Mouse (Mus musculus): Measurements from ENCODE around the gene Atxn7l2. TPM values are rescaled to one million over a fixed set of nuclear protein-coding genes. Genes with fewer than 3 reads are reported as not detected.

Atxn7l2 gene
- polyA plus RNA-seq, 1 experiment from 2014 or later = 12.5 TPM

DNA sequence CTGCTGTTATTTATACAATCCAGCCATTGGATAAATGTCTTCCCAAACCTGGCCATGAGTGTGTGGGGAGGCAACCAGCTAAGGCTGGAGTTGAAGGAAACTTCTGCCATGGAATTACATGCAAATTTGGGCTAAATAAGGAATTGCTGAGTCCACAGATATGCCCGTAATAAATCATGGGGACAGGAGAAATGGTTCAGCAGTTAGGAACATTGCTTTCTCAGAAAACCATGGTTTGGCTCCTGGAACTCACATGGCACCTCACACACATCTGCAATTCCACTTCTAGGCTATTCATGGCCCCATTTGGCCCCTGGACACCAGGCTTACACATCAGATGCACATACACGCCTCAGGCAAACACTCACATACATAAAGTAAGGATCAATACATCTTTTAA, 16.8 kb upstream of the Atxn7l2 start:
- Histone ChIP-seq H3K27ac (ENCODE audit: low read length) (no peak overlapping the region), H3K4me2 (ENCODE audit: low read depth, low read length) (no peak overlapping the region), H3K4me1 (ENCODE audit: control insufficient read depth, insufficient read depth, low read length) (peaks cover 6% of the 10 kb centered on the region; the same call in 1 of the 2 replicates), H3K9ac (ENCODE audit: low read length) (no peak overlapping the region), H3K36me3 (ENCODE audit: control insufficient read depth, insufficient read depth, low read length) (no peaks in the 10 kb centered on the region), H3K4me3 (replicated peaks; ENCODE audit: low read length) (no peak overlapping the region; the same call in 1 of the 2 replicates), H3K9me3 (replicated peaks; ENCODE audit: control insufficient read depth, low read length) (no peaks in the 10 kb centered on the region), H3K27me3 (ENCODE audit: control insufficient read depth, insufficient read depth, low read length) (peaks cover 32% of the 10 kb centered on the region)
- ATAC-seq (ENCODE audit: insufficient read depth, low FRiP score) = no peak
- WGBS = 73% methylated on average over 2 of the region's 2 CpGs

DNA sequence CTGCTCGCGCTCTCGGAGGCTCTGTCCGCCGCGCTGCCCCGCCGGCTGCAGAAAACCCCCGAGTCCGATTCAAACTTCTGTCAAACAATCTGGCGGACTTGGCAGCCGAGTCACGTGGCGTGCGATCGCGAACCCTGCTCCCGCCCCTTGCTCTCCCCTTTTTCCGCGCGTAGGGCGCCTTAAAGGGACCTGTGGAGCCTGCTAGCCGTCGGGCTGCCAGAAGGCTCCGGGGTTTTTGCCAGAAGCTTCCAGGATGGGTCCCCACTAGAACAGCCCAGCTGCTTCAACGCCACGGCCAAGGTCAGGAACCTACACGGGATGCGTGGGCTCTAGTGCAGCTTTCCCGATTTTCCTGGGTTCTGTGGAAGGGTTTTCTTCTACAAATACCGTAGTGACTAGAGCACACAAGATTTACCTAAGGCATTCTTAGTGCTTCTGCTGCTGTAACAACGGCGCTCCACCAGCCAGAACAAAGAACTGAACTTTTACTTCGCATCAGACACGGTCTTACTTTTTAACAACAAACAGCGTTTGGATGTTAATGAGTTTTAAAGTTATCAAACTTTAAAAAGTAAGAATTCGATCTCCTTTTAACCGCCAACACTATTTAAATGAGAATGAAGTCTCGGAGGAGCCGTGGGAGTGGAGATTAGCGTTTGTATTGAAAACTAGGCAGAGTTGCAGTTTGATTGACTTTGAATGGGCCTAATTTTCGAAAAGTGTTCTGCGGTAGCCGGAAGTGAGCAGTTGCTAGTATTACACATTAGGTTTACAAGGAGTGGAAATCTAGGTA, 16.0 kb upstream of the Atxn7l2 start, which contains the start of gene Sypl2:
Sypl2 (minus strand) TSS at position 91 of the 793 bp plus-strand sequence.
- peak; percentile 29; the same call in 1 of the 2 replicates for ATAC-seq (ENCODE audit: insufficient read depth, low FRiP score)
- Histone ChIP-seq H3K4me3 (replicated peaks; ENCODE audit: low read length) (peak within 1 kb of the TSS; percentile 44), H3K4me1 (ENCODE audit: control insufficient read depth, insufficient read depth, low read length) (peaks cover 6% of the 10 kb centered on the region; the same call in 1 of the 2 replicates), H3K9ac (ENCODE audit: low read length) (peak within 1 kb of the TSS; percentile 59), H3K4me2 (ENCODE audit: low read depth, low read length) (peak within 1 kb of the TSS; percentile 66), H3K27ac (ENCODE audit: low read length) (no peak within 1 kb of the TSS), H3K27me3 (ENCODE audit: control insufficient read depth, insufficient read depth, low read length) (peaks cover 32% of the 10 kb centered on the region), H3K36me3 (ENCODE audit: control insufficient read depth, insufficient read depth, low read length) (no peaks in the 10 kb centered on the region), H3K9me3 (replicated peaks; ENCODE audit: control insufficient read depth, low read length) (no peaks in the 10 kb centered on the region)
- 5% methylated on average over 44 of the region's 44 CpGs for WGBS

DNA sequence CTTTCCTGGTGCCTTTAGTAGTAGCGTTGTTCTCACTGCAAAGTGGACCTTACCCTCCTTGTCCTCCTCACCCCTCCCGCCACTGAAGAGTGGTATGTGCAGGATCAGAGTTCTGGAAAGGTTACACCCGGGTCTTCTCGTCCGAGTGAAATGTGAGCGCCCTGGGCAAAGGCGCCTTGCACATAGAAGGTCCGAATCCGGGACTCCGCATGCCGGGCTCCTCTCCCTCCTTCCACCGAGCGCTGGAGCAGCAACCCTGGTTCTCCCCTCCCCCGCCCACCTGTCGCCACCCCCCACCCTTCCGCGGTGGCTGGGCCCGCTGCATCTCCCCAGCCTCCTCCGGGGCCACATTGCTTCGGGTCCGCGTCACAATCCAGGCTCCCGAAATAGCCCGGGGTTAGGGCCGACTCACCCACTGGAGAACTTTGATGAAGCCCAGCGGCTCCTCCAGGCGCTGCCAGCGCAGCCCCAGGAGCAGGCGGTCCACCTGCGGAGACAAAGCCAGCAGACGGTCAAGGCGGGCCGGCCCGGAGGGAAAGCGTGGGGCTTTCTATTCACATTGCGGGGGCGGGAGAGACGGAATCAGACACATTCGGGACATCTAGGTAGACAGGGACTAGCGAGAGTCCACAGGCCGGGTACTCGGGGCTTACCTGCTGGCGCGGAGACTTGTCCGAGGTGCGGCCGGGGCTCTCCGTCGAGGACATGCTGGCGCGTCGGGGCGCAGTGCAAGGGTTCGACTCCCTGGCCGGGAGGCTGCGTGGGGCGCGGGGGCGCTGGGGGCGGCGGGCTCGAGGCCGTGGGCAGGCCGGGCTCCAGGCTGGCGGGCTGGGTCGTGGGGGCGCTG, 15.2 kb upstream of the Atxn7l2 start:
- Histone ChIP-seq H3K9ac (ENCODE audit: low read length) (peak overlapping the region; percentile 59), H3K36me3 (ENCODE audit: control insufficient read depth, insufficient read depth, low read length) (no peaks in the 10 kb centered on the region), H3K27ac (ENCODE audit: low read length) (no peak overlapping the region), H3K27me3 (ENCODE audit: control insufficient read depth, insufficient read depth, low read length) (peaks cover 32% of the 10 kb centered on the region), H3K4me2 (ENCODE audit: low read depth, low read length) (peak overlapping the region; percentile 66), H3K9me3 (replicated peaks; ENCODE audit: control insufficient read depth, low read length) (no peaks in the 10 kb centered on the region), H3K4me3 (replicated peaks; ENCODE audit: low read length) (peak overlapping the region; percentile 44), H3K4me1 (ENCODE audit: control insufficient read depth, insufficient read depth, low read length) (peaks cover 6% of the 10 kb centered on the region; the same call in 1 of the 2 replicates)
- ATAC-seq (ENCODE audit: insufficient read depth, low FRiP score) = peak; percentile 29; the same call in 1 of the 2 replicates
- 2% methylated on average over 67 of the region's 67 CpGs for WGBS

DNA sequence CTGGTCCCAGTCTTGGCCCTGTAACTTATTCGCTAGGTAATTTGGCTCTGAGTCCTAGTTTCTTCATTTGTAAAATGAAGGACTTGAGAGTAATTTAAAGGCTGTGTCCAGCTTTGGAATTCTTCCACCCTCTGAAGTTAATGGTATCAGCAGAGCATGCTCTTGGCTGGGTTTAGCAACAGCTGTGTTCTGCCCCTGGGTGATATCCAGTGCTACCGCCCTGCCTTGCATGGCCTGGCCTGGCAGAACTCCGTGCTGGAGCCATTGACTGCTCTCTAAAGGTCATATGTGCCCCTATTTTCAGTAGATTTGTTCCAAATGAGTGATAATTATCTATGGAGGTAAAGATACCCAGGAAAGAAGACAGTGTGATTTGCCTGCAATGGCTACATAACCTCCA, 9.9 kb upstream of the Atxn7l2 start:
- Histone ChIP-seq H3K9ac (ENCODE audit: low read length) (no peak overlapping the region), H3K27me3 (ENCODE audit: control insufficient read depth, insufficient read depth, low read length) (peaks cover 14% of the 10 kb centered on the region; the same call in 1 of the 2 replicates), H3K27ac (ENCODE audit: low read length) (no peak overlapping the region), H3K4me2 (ENCODE audit: low read depth, low read length) (no peak overlapping the region), H3K4me3 (replicated peaks; ENCODE audit: low read length) (no peak overlapping the region), H3K9me3 (replicated peaks; ENCODE audit: control insufficient read depth, low read length) (no peaks in the 10 kb centered on the region), H3K36me3 (ENCODE audit: control insufficient read depth, insufficient read depth, low read length) (no peaks in the 10 kb centered on the region), H3K4me1 (ENCODE audit: control insufficient read depth, insufficient read depth, low read length) (no peaks in the 10 kb centered on the region)
- no peak for ATAC-seq (ENCODE audit: insufficient read depth, low FRiP score)
- 75% methylated on average over 3 of the region's 3 CpGs for WGBS

DNA sequence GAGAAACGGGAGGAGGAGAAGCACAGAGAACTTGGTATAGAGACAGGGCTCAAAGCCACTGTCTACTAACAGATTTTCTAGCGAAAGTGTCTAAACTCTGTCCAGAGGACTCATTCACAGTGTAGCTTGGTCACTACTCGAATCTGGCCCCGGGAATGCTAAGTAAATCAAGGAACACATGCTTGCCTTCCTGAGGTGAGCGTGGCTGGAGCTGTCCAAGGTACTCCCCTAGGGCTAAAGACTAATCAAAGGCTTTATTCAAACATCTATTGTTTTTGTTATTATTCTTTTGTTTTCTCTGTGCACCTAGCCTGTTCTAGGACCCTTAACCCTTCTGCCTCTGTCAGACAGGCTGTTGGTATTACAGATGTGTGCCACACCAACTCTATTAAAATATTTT, 4.0 kb upstream of the Atxn7l2 start:
- no peak overlapping the region for H3K4me2 ChIP-seq (ENCODE audit: low read depth, low read length)
- H3K9me3 ChIP-seq (replicated peaks; ENCODE audit: control insufficient read depth, low read length) = no peaks in the 10 kb centered on the region
- H3K4me1 ChIP-seq (ENCODE audit: control insufficient read depth, insufficient read depth, low read length) = peaks cover 3% of the 10 kb centered on the region; the same call in 1 of the 2 replicates
- H3K4me3 ChIP-seq (replicated peaks; ENCODE audit: low read length) = no peak overlapping the region
- H3K9ac ChIP-seq (ENCODE audit: low read length) = no peak overlapping the region
- H3K27me3 ChIP-seq (ENCODE audit: control insufficient read depth, insufficient read depth, low read length) = no peaks in the 10 kb centered on the region
- 12% methylated on average over 5 of the region's 5 CpGs for WGBS
- no peak overlapping the region for H3K27ac ChIP-seq (ENCODE audit: low read length)
- no peaks in the 10 kb centered on the region for H3K36me3 ChIP-seq (ENCODE audit: control insufficient read depth, insufficient read depth, low read length)
- ATAC-seq (ENCODE audit: insufficient read depth, low FRiP score) = no peak

DNA sequence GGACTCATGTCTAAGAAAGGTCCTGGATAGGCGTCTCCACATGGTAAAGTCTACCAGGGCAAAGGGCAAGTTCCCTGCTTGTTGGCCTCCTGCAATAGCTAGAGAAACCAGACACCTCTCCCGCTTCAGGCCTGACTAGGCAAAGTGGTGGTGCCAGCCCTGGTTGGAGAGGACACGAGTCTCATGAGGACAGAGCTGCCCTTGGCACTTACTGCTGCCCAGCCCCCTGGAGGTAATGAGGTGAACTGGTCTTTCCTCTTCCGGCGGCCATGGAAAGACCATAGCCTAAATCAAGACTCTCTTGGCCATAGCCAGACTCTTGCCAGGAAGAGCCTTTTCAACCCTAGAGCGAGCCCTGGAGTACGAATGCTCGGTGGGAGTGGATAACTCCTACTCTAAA, 1.7 kb upstream of the Atxn7l2 start:
- 77% methylated on average over 8 of the region's 8 CpGs for WGBS
- no peak overlapping the region for H3K9ac ChIP-seq (ENCODE audit: low read length)
- 0 out of 2 replicates have a peak, but pooled peaks cover 2% of the 10 kb centered on the region for H3K36me3 ChIP-seq (ENCODE audit: control insufficient read depth, insufficient read depth, low read length)
- no peak overlapping the region for H3K4me2 ChIP-seq (ENCODE audit: low read depth, low read length)
- H3K9me3 ChIP-seq (replicated peaks; ENCODE audit: control insufficient read depth, low read length) = no peaks in the 10 kb centered on the region
- H3K4me3 ChIP-seq (replicated peaks; ENCODE audit: low read length) = no peak overlapping the region
- no peak overlapping the region for H3K27ac ChIP-seq (ENCODE audit: low read length)
- H3K27me3 ChIP-seq (ENCODE audit: control insufficient read depth, insufficient read depth, low read length) = no peaks in the 10 kb centered on the region
- H3K4me1 ChIP-seq (ENCODE audit: control insufficient read depth, insufficient read depth, low read length) = peaks cover 19% of the 10 kb centered on the region
- no peak for ATAC-seq (ENCODE audit: insufficient read depth, low FRiP score)

DNA sequence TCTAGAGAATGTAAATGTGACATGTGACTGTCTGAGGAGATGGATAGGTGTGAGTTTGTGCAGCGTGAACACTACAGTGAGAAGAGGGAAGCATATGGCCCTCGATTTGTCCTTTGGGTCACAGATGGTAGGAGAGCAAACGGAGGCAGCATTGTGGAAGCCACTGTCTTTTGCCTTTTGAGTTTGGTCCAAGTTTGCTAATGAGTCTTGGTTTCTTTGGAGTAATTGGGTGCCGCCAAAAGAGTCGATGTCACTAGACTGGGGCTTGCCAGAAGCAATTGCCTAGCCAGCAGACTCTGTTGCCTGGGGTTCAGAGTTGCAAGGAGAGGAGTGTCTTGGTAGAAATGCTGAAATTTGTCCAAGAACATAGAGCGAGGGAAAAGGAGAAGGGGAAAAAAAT, 1.1 kb upstream of the Atxn7l2 start:
- Histone ChIP-seq H3K4me2 (ENCODE audit: low read depth, low read length) (no peak overlapping the region), H3K4me3 (replicated peaks; ENCODE audit: low read length) (no peak overlapping the region), H3K9ac (ENCODE audit: low read length) (no peak overlapping the region), H3K27ac (ENCODE audit: low read length) (no peak overlapping the region), H3K9me3 (replicated peaks; ENCODE audit: control insufficient read depth, low read length) (no peaks in the 10 kb centered on the region), H3K27me3 (ENCODE audit: control insufficient read depth, insufficient read depth, low read length) (no peaks in the 10 kb centered on the region), H3K36me3 (ENCODE audit: control insufficient read depth, insufficient read depth, low read length) (0 out of 2 replicates have a peak, but pooled peaks cover 2% of the 10 kb centered on the region), H3K4me1 (ENCODE audit: control insufficient read depth, insufficient read depth, low read length) (peaks cover 25% of the 10 kb centered on the region)
- no peak for ATAC-seq (ENCODE audit: insufficient read depth, low FRiP score)
- 87% methylated on average over 6 of the region's 6 CpGs for WGBS

DNA sequence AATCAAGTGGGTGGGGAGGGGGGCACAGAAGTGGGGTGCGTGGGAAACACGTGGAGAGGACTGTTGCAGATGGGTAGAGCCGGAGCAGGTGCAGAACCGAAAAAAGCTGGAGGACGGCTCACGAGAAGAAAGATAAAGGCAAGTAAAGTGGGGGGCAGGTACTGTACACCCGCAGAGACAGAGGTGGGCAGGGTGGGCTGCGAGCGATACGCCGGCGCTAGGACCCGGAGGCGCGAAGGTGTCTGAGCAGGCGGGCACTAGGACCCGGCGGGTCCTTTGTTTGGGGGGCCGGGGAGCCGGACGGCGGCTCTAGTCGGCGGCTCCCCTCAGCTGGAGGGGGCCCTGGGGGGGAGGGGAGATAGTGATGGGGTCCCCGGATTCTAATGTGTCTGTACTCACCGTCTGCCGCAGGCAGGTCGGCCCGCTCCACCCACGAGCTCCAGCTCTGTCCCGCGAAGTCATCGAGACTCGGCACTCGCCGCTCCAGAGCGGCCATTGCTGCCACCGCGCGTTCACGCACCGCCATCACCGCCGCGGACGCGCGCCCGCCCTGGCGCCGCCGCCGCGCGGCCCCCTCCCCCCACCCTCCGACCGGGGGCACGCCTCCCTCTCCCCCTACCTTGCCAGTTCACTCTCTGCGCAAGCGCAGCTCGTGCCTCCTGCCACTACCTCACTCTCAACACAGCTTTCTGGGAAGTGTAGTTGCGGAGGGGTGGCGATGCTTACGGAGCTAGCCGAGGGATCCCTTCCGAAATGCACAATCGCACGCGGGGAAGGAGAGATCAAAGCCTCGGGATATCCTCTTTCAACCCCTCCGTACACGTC, 576 bp downstream of the Atxn7l2 start:
- H3K36me3 ChIP-seq (ENCODE audit: control insufficient read depth, insufficient read depth, low read length) = peaks cover 2% of the 10 kb centered on the region; the same call in 1 of the 2 replicates
- H3K9ac ChIP-seq (ENCODE audit: low read length) = peak overlapping the region; percentile 87
- peaks cover 29% of the 10 kb centered on the region for H3K4me1 ChIP-seq (ENCODE audit: control insufficient read depth, insufficient read depth, low read length)
- no peaks in the 10 kb centered on the region for H3K9me3 ChIP-seq (replicated peaks; ENCODE audit: control insufficient read depth, low read length)
- ATAC-seq (ENCODE audit: insufficient read depth, low FRiP score) = peak; percentile 95
- peak overlapping the region; percentile 67 for H3K4me3 ChIP-seq (replicated peaks; ENCODE audit: low read length)
- H3K4me2 ChIP-seq (ENCODE audit: low read depth, low read length) = peak overlapping the region; percentile 93
- WGBS = under 1% methylated on average over 71 of the region's 72 CpGs
- H3K27me3 ChIP-seq (ENCODE audit: control insufficient read depth, insufficient read depth, low read length) = no peaks in the 10 kb centered on the region
- H3K27ac ChIP-seq (ENCODE audit: low read length) = peak overlapping the region; percentile 88
